Mouse (Mus musculus) cerebellum, adult 11 months (tissue): Measurements from ENCODE around the gene Rrbp1.

Experiments
- DNase-seq: peaks from one replicate; pipeline ENCODE4 v3.0.0; 2022

Gene Rrbp1

GRCm38 (mm10) chr2:143914760-143915599 is 96.1 kb downstream of the Rrbp1 start, which contains the start of gene Dstn:
Dstn (plus strand) TSS chr2:143915320.
- peak; percentile 96 for DNase-seq

DNA sequence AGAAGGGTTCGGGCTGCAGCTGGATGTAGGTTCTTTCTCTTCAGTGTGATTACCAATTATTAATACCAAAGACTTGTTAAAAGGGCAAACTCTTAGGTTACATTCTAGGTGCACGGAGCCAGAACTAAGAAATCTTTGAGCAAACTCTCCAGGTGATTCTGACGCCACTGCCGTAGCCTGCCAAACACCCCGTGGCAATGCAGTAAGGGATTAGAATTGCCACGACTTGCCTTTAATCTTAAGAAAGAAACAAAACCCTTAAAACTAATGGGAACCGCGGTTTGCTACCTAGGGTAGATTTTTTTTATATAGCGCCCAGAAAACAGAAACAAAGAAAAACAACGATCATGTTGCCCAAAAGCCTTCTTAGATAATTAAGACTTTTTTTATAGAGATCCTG is 96.8 kb downstream of the Rrbp1 start:
- DNase-seq, result no peak

DNA sequence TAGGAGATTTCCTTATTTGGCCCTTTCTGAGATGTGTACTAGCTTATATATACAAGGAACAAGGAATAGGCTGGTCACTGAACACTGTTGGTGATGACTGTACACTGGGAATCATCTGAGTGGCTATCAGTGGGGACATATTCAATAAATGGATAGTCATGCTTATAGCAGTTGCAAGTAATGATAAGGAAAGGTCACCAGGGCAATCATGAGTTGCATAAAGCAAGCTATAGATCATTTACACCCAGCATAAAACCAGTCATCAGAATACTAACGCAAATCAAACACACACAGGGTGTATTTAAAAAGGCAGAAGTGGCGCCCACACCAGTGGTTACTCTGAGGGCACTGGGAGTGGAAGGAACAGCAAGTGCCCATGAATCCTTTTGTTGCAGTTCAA is 98.9 kb downstream of the Rrbp1 start:
- DNase-seq, result no peak

DNA sequence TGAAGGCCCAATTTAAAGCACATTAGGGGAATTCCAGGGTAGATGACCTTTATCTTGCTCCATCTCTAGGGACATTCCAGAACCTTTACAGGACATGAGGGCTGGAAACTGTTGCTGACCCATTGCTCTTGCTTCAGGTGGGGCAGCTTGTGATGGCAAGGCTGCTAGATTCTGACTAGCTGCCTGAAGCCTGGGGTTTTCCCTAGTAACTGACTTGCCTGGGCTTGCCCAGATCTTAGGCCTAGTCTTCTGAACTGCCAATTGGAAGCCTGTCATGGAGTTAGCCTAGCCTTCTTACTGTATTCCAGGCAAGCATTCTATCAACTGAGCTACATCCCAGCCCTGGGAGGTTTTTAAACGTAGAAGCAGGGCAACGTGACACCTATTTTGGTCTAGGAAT is 101.8 kb downstream of the Rrbp1 start:
- no peak for DNase-seq

DNA sequence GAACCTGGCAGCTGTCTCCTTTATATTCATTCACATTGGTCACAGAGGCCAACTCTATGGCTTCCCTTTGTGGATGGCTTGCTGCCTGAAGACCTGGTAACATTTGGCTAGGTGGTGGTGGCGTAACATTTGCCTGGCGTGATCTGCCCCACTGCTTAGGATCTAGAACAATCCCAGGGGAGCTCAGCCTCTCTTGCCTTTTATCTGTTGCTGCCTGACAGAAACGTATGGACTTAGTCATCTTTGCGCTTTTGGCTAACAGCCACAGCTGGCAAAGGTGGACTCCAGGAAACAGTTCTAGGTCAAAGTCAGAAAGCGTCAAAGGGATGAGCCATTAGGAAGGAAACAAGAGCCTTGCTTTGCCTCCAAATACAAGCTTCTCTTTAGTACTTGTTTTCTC is 106.2 kb downstream of the Rrbp1 start:
- no peak for DNase-seq

DNA sequence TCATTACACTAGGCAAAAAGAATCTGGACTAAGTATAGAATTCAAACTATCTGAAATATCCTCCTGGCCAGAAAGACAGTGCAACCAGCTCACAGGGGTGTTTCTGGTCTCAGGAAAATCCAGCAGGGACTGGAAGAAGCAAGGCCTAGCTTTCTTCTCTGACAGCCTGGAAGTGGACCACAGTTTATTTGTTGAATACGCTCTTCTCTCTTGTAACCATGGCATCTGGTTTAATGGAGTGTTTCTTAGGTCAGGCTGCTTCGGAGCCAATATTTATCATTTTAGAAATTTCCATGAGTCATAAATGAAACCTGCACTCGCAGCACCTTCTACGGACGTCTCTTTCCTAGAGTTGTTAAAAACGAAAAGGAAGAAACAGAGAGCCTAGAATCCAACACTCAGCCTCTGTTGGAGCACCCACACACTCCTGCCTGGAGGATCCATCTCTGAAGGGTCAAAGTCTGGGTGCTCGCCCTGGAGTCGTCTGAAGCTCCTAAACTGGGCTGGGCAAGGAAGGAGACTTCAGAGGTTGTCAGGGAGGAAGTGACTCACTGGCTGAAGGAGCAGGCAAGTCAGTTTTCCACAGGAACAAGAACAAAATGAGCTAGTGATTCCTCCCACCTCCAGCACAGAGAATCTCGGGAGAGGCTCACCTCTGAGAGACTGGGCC is 107.6 kb downstream of the Rrbp1 start:
- DNase-seq, result no peak

- no peak for DNase-seq
Observed at GRCm38 (mm10) chr2:143900821-143901351, 110.2 kb downstream of the Rrbp1 start.

DNA sequence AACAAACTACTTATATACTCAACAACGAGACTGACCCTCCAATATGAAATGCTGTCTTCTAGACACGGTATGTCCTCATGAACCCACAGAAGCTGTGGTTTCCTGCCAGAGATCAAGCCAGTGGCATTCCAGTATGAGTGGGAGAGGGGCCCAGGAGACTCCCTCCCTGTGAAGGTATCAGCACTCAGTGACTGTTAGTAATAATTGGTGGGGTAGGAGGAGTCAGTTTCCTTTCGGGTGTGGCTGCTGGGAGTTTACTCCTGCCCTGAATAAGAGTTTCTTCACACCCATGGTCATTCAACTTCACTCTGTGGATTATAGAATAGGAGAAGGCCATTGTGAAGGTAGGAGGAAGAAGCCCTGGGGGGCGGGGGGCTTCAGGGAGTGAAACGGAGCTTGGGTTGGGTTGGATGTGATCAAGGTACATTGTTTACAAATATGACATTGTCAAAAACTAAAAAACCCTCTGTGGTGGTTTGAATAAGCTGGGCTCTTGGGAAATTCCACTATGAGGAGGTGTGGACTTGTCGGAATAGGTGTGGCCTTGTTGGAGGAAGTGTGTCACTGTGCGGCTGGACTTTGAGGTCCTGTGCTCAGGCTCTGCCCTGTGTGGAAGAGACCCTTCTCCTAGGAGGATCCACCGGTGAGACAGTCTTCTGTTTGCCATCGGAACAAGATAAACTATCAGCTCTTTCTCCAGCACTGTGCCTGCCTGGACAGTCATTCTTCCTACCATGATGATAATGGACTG is 111.4 kb downstream of the Rrbp1 start:
- DNase-seq, result no peak
